Comparison of ENCODE assay signal across 8 mouse cellular contexts in the genomic region with DNA sequence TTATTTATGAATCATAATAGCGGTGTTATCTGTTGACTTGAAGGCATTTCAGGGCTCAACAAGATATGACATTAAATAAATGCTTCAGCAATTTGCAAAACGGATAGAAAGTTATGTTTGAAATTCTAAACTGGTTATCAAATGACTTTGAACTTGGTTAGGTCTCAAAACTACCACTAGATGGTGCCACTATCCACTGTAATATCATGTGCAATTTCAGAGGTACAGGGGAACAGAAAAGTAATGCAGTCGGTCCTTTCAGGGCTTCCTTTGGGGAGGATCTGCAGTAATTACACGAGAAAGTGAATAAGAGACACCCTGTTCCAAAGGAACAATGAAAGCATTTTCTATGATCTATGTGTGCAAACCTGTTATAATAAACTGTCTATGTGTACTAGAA.
A peak's percentile ranks its signal among the peaks of the same experiment; 100 is the strongest.
DNase-seq lines count a peak whose midpoint lies in the region; ATAC-seq lines count a peak whose summit lies in the region.

No protein-coding gene starts in this region.

- no peak overlapping the region for H3K27ac ChIP-seq in midbrain, embryonic 14.5 days (replicated peaks; ENCODE audit: low read depth, low read length)
- no peak overlapping the region for H3K27ac ChIP-seq in midbrain, embryonic 16.5 days (ENCODE audit: low read length)

- H3K9ac ChIP-seq in midbrain, embryonic 14.5 days (replicated peaks; ENCODE audit: low read length): no peak overlapping the region
- no peak overlapping the region for H3K9ac ChIP-seq in midbrain, embryonic 16.5 days (ENCODE audit: low read depth, low read length)

- no peaks in the 10 kb centered on the region for H3K9me3 ChIP-seq in midbrain, embryonic 14.5 days (ENCODE audit: control insufficient read depth, low read length)
- no peaks in the 10 kb centered on the region for H3K9me3 ChIP-seq in midbrain, embryonic 16.5 days (replicated peaks; ENCODE audit: control insufficient read depth, low read length, poor library complexity, severe bottlenecking)

- intact Hi-C loops in gastrocnemius, postnatal 14 days (cut with DNase I; ENCODE audit: low total_unique reads): loop anchor here (5.0 kb wide), 2 partner anchors 121 to 156 kb away; no protein-coding TSS in a partner anchor

- no peak overlapping the region for H3K4me2 ChIP-seq in midbrain, embryonic 14.5 days (ENCODE audit: low read length)
- no peak overlapping the region for H3K4me2 ChIP-seq in midbrain, embryonic 16.5 days (ENCODE audit: low read length)

- H3K4me3 ChIP-seq in midbrain, embryonic 14.5 days (replicated peaks; ENCODE audit: low read depth, low read length): no peak overlapping the region
- no peak overlapping the region for H3K4me3 ChIP-seq in midbrain, embryonic 16.5 days (ENCODE audit: low read depth, low read length)

- no peak for ATAC-seq in midbrain, embryonic 14.5 days (ENCODE audit: low FRiP score, low TSS enrichment)
- ATAC-seq in midbrain, embryonic 16.5 days: no peak

- no peaks in the 10 kb centered on the region for H3K36me3 ChIP-seq in midbrain, embryonic 14.5 days (ENCODE audit: control insufficient read depth, insufficient read depth, low read length)
- H3K36me3 ChIP-seq in midbrain, embryonic 16.5 days (ENCODE audit: control insufficient read depth, insufficient read depth, low read length): no peaks in the 10 kb centered on the region

- 13% methylated on average over 4 of the region's 4 CpGs for WGBS in midbrain, embryonic 14.5 days
- 13% methylated on average over 4 of the region's 4 CpGs for WGBS in midbrain, embryonic 16.5 days

- no peaks in the 10 kb centered on the region for H3K4me1 ChIP-seq in midbrain, embryonic 14.5 days (ENCODE audit: control insufficient read depth, insufficient read depth, low read length)
- H3K4me1 ChIP-seq in midbrain, embryonic 16.5 days (ENCODE audit: control insufficient read depth, insufficient read depth, low read length): no peaks in the 10 kb centered on the region

- peak; percentile 24 for DNase-seq in gastrocnemius, adult 18-20 months (ENCODE audit: low spot score)
- no peak for DNase-seq in gastrocnemius, postnatal 14 days
- peak; percentile 88 for DNase-seq in midbrain, embryonic 14.5 days
- peak; percentile 31 to 61 for DNase-seq in cerebellum, postnatal 14 days
- DNase-seq in lung, postnatal 14 days: peak; percentile 32
- no peak for DNase-seq in testis, postnatal 10 days (ENCODE audit: low spot score)
- DNase-seq in spleen, adult 12 weeks (ENCODE audit: low spot score): no peak

- H3K27me3 ChIP-seq in midbrain, embryonic 14.5 days (ENCODE audit: control insufficient read depth, insufficient read depth, low read length): no peaks in the 10 kb centered on the region
- H3K27me3 ChIP-seq in midbrain, embryonic 16.5 days (ENCODE audit: control insufficient read depth, insufficient read depth, low read depth, low read length): no peaks in the 10 kb centered on the region; the same call in 1 of the 2 replicates

Comparison
In these comparisons a context has a peak if more than half of its experiments do, and no peak if none do; other contexts are left out.
1. DNase-seq: peak in gastrocnemius, adult 18-20 months (single experiment), midbrain, embryonic 14.5 days (single experiment), cerebellum, postnatal 14 days (2 of 2) and lung, postnatal 14 days (single experiment); none in gastrocnemius, postnatal 14 days (single experiment), testis, postnatal 10 days (single experiment) and spleen, adult 12 weeks (single experiment).